Mouse (Mus musculus): ENCODE data around the gene Igfbp4. TPM values are rescaled to one million over a fixed set of nuclear protein-coding genes. Genes with fewer than 3 reads are reported as not detected.

Gene Igfbp4
- polyA plus RNA-seq, 1 experiment from 2014 or later, result 467 TPM

DNA sequence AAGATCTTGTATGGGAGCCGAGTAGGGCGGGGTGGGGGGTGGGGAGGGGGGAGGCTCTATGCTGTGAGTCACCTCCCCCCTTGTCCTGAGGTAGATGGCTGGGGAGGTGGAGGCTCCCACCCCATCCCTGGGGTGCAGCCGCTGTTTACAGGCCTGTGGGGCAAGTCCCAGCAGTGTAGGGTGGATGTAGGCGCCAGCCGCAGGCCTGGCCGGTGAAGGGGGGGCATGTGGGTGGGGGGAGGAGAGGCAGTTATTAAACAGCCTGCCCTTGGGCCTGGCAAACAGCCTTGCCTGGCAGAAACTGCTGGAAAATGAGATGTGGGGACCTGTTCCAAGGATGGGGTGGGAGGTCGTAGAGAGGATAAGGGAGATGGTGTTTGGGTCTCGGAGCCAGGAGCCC, 41.1 kb downstream of the Igfbp4 start:
- Histone ChIP-seq H3K27ac (ENCODE audit: low read depth) (no peak overlapping the region), H3K4me1 (replicated peaks; ENCODE audit: control insufficient read depth, insufficient read depth, low read length) (0 out of 2 replicates have a peak, but pooled peaks cover 9% of the 10 kb centered on the region), H3K4me2 (ENCODE audit: low read length) (no peak overlapping the region), H3K9me3 (ENCODE audit: control insufficient read depth, low read length) (no peaks in the 10 kb centered on the region), H3K9ac (ENCODE audit: low read length) (no peak overlapping the region), H3K4me3 (ENCODE audit: low read depth, low read length) (no peak overlapping the region), H3K36me3 (ENCODE audit: control insufficient read depth, insufficient read depth, low read length) (no peaks in the 10 kb centered on the region), H3K27me3 (replicated peaks; ENCODE audit: control insufficient read depth, insufficient read depth, low read length) (no peaks in the 10 kb centered on the region)
- WGBS, result 48% methylated on average over 8 of the region's 8 CpGs
- DNase-seq (ENCODE audit: low spot score) (no peak), ATAC-seq (replicated peaks; ENCODE audit: low FRiP score, low TSS enrichment, low read depth) (no peak)

DNA sequence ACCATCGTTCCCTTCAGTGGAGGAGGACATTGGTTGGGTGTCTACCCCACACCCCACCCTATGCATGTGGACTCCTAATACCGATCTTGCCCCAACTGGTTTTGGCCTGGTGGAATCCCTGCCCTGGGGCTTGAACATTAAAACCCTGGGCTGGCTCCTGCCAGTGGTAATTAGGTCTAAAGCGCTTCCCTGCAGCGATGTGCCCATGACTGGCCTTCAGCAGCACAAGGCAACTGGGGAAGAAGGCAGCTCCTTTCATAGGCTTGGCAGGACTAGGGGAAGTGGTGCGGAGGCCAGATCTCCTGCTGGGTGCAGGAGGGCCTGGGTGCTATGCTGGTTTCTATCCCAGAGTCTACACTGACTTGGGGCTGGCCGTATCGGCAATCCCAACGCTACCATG, 42.5 kb downstream of the Igfbp4 start:
- Histone ChIP-seq H3K36me3 (ENCODE audit: control insufficient read depth, insufficient read depth, low read length) (no peaks in the 10 kb centered on the region), H3K4me1 (replicated peaks; ENCODE audit: control insufficient read depth, insufficient read depth, low read length) (0 out of 2 replicates have a peak, but pooled peaks cover 5% of the 10 kb centered on the region), H3K27ac (ENCODE audit: low read depth) (no peak overlapping the region), H3K27me3 (replicated peaks; ENCODE audit: control insufficient read depth, insufficient read depth, low read length) (no peaks in the 10 kb centered on the region), H3K4me2 (ENCODE audit: low read length) (no peak overlapping the region), H3K9me3 (ENCODE audit: control insufficient read depth, low read length) (no peaks in the 10 kb centered on the region), H3K4me3 (ENCODE audit: low read depth, low read length) (no peak overlapping the region), H3K9ac (ENCODE audit: low read length) (no peak overlapping the region)
- no peak for DNase-seq (ENCODE audit: low spot score)
- WGBS, result 94% methylated on average over 8 of the region's 8 CpGs
- ATAC-seq (replicated peaks; ENCODE audit: low FRiP score, low TSS enrichment, low read depth), result no peak

DNA sequence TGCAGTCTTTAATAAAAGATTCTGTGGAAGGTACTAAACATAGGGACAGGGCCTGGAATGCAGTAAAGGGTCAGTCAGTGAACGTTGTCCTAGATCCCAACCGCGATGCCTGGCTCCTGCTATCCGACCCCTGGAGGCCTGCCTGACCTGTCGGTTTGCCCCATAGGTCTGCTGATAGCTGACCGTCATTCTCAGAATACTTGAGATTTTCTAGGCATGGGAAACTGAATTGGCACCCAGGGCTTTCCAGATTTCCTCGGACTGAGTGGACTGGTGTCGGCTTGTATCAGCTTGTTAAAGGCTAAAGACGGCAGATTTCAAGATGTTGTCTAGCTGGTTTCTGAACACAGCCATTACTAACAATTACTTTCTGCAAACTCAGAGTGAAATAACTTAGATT, 43.3 kb downstream of the Igfbp4 start:
- Histone ChIP-seq H3K27me3 (replicated peaks; ENCODE audit: control insufficient read depth, insufficient read depth, low read length) (no peaks in the 10 kb centered on the region), H3K4me3 (ENCODE audit: low read depth, low read length) (no peak overlapping the region), H3K9me3 (ENCODE audit: control insufficient read depth, low read length) (no peaks in the 10 kb centered on the region), H3K9ac (ENCODE audit: low read length) (no peak overlapping the region), H3K4me2 (ENCODE audit: low read length) (no peak overlapping the region), H3K27ac (ENCODE audit: low read depth) (no peak overlapping the region), H3K36me3 (ENCODE audit: control insufficient read depth, insufficient read depth, low read length) (no peaks in the 10 kb centered on the region), H3K4me1 (replicated peaks; ENCODE audit: control insufficient read depth, insufficient read depth, low read length) (0 out of 2 replicates have a peak, but pooled peaks cover 3% of the 10 kb centered on the region)
- 68% methylated on average over 9 of the region's 9 CpGs for WGBS
- ATAC-seq (replicated peaks; ENCODE audit: low FRiP score, low TSS enrichment, low read depth) (no peak), DNase-seq (ENCODE audit: low spot score) (no peak)

DNA sequence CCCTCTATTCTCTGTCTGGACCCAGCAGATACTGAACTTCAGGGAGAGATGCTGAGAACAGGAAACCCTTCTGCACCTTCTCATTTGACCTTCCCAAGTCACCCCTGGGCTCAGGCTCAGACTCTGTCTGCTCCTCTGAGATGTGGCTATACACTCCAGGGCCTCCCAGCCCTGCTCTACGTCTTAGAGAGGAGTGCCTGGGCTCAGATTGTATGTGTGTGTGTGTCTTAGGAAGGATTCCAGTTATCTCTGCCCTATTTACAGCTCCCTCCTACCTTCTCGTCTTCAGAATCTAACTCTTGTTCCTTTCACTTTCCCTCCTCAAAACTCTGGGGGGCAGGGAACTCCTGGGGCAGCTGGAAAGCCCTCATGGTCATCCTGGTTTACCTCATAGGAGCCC, 47.4 kb downstream of the Igfbp4 start:
- H3K9ac ChIP-seq (ENCODE audit: low read length), result no peak overlapping the region
- no peaks in the 10 kb centered on the region for H3K36me3 ChIP-seq (ENCODE audit: control insufficient read depth, insufficient read depth, low read length)
- 0 out of 2 replicates have a peak overlapping the region, but pooled peaks have one; percentile 0 for H3K4me2 ChIP-seq (ENCODE audit: low read length)
- no peaks in the 10 kb centered on the region for H3K27me3 ChIP-seq (replicated peaks; ENCODE audit: control insufficient read depth, insufficient read depth, low read length)
- H3K4me1 ChIP-seq (replicated peaks; ENCODE audit: control insufficient read depth, insufficient read depth, low read length), result no peaks in the 10 kb centered on the region; the same call in 1 of the 2 replicates
- H3K4me3 ChIP-seq (ENCODE audit: low read depth, low read length), result no peak overlapping the region
- H3K9me3 ChIP-seq (ENCODE audit: control insufficient read depth, low read length), result no peaks in the 10 kb centered on the region
- no peak overlapping the region for H3K27ac ChIP-seq (ENCODE audit: low read depth)
- ATAC-seq (replicated peaks; ENCODE audit: low FRiP score, low TSS enrichment, low read depth) (no peak), DNase-seq (ENCODE audit: low spot score) (no peak)
- 25% methylated on average over 2 of the region's 2 CpGs for WGBS

DNA sequence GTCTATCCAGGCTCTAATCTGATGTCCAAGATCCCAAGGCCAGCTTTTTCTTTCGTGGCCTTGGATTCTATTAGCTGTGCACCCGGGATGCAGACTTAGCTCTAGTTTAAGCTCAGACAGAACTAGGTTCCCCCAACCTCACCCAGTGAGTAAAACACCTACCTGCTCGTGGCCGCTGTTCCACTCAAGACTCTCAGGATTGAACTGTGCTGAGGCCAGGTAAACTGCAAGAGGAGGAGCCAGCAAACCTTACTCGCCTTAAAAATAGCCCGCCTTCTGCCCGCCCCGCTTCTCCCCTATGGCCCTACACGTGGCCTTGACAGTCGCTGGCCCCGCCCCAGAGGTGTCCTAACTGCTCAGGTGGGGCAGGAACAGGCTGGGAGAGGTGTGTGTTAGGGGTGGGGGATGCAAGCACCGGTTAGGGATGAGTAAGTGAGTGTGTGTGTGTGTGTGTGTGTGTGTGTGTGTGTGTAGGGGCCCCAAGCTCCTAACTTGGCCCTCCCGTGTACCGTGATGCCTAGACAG, 48.1 kb downstream of the Igfbp4 start, which contains the start of gene Tns4:
TSS of gene Tns4 (minus strand) at position 230 of the 525 bp plus-strand sequence.
- Histone ChIP-seq H3K4me3 (ENCODE audit: low read depth, low read length) (no peak within 1 kb of the TSS), H3K27me3 (replicated peaks; ENCODE audit: control insufficient read depth, insufficient read depth, low read length) (no peaks in the 10 kb centered on the region), H3K9me3 (ENCODE audit: control insufficient read depth, low read length) (no peaks in the 10 kb centered on the region), H3K9ac (ENCODE audit: low read length) (no peak within 1 kb of the TSS), H3K4me2 (ENCODE audit: low read length) (0 out of 2 replicates have a peak within 1 kb of the TSS, but pooled peaks have one; percentile 0), H3K4me1 (replicated peaks; ENCODE audit: control insufficient read depth, insufficient read depth, low read length) (no peaks in the 10 kb centered on the region; the same call in 1 of the 2 replicates), H3K36me3 (ENCODE audit: control insufficient read depth, insufficient read depth, low read length) (no peaks in the 10 kb centered on the region), H3K27ac (ENCODE audit: low read depth) (no peak within 1 kb of the TSS)
- ATAC-seq (replicated peaks; ENCODE audit: low FRiP score, low TSS enrichment, low read depth), result peak; percentile 74; the same call in 1 of the 2 replicates
- no peak for DNase-seq (ENCODE audit: low spot score)
- 50% methylated on average over 14 of the region's 14 CpGs for WGBS

DNA sequence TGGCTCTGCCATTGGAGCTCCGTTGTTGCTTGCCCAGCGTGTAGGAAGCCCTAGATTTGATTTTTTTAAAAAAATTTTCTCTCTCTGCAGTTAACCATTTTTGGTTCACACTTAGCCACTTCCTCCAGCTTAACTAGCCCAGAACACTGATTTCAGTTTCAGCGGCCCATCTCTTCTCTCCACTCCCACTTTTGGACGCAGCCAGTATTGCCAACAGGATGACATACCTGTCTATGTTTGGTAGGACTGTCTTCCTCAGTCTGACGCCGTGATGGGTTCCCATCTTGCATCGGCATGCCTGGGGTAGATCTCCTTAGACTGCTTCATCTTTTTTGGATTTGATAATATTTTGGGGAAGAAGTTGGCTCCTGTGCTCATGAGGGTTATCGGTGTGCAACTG, 49.3 kb downstream of the Igfbp4 start:
- 92% methylated on average over 8 of the region's 8 CpGs for WGBS
- peaks cover 3% of the 10 kb centered on the region; the same call in 1 of the 2 replicates for H3K9me3 ChIP-seq (ENCODE audit: control insufficient read depth, low read length)
- no peaks in the 10 kb centered on the region for H3K36me3 ChIP-seq (ENCODE audit: control insufficient read depth, insufficient read depth, low read length)
- no peak overlapping the region for H3K4me2 ChIP-seq (ENCODE audit: low read length)
- no peaks in the 10 kb centered on the region for H3K27me3 ChIP-seq (replicated peaks; ENCODE audit: control insufficient read depth, insufficient read depth, low read length)
- DNase-seq (ENCODE audit: low spot score) (no peak), ATAC-seq (replicated peaks; ENCODE audit: low FRiP score, low TSS enrichment, low read depth) (no peak)
- no peak overlapping the region for H3K9ac ChIP-seq (ENCODE audit: low read length)
- H3K4me3 ChIP-seq (ENCODE audit: low read depth, low read length), result no peak overlapping the region
- H3K27ac ChIP-seq (ENCODE audit: low read depth), result no peak overlapping the region
- H3K4me1 ChIP-seq (replicated peaks; ENCODE audit: control insufficient read depth, insufficient read depth, low read length), result peaks cover 4% of the 10 kb centered on the region; the same call in 1 of the 2 replicates

DNA sequence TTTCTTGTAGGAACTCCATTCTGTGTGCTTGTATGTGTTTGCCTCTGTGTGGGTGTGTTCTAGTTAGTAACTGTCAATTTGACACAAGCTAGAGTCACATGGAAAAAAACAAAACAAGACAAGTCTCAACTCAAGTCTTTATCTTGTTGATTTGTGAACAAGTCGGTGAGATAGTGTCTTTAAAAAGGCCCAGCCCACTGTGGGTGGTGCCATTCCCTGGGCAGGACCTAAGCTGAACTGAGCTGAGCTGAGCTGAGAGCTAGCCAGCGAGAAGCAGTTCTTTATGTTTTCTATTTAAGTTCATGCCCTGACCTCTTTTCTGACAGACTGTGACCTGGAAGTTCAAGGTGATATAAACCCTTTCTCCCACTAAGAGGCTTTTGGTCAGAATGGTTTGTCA, 50.6 kb downstream of the Igfbp4 start:
- peaks cover 3% of the 10 kb centered on the region; the same call in 1 of the 2 replicates for H3K9me3 ChIP-seq (ENCODE audit: control insufficient read depth, low read length)
- H3K36me3 ChIP-seq (ENCODE audit: control insufficient read depth, insufficient read depth, low read length), result no peaks in the 10 kb centered on the region
- H3K27me3 ChIP-seq (replicated peaks; ENCODE audit: control insufficient read depth, insufficient read depth, low read length), result no peaks in the 10 kb centered on the region
- ATAC-seq (replicated peaks; ENCODE audit: low FRiP score, low TSS enrichment, low read depth) (no peak), DNase-seq (ENCODE audit: low spot score) (no peak)
- H3K4me3 ChIP-seq (ENCODE audit: low read depth, low read length), result no peak overlapping the region
- WGBS, result 60% methylated on average over 2 of the region's 2 CpGs
- H3K27ac ChIP-seq (ENCODE audit: low read depth), result no peak overlapping the region
- H3K9ac ChIP-seq (ENCODE audit: low read length), result no peak overlapping the region
- H3K4me2 ChIP-seq (ENCODE audit: low read length), result no peak overlapping the region
- H3K4me1 ChIP-seq (replicated peaks; ENCODE audit: control insufficient read depth, insufficient read depth, low read length), result peaks cover 4% of the 10 kb centered on the region; the same call in 1 of the 2 replicates

DNA sequence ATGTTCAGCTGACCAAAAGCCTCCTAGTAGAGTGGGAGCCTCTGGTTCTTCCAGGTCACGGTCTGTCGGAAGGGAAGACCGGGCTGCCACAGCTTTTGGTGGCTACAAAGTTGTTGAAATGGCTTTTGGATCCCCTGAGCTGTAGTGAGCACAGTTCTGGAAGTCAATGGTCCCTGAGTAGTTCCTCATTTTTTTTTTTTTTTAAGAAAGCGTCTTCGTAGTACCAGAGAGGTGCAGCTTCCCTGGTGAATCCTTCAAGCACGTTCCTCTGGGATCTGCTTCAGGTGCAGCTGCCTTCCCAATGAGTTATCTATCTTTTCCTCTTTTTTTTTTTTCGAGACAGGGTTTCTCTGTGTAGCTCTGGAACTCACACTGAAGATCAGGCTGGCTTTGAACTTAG, 52.7 kb downstream of the Igfbp4 start:
- H3K4me3 ChIP-seq (ENCODE audit: low read depth, low read length), result no peak overlapping the region
- H3K4me1 ChIP-seq (replicated peaks; ENCODE audit: control insufficient read depth, insufficient read depth, low read length), result peaks cover 4% of the 10 kb centered on the region; the same call in 1 of the 2 replicates
- no peaks in the 10 kb centered on the region for H3K36me3 ChIP-seq (ENCODE audit: control insufficient read depth, insufficient read depth, low read length)
- 80% methylated on average over 7 of the region's 7 CpGs for WGBS
- H3K9ac ChIP-seq (ENCODE audit: low read length), result no peak overlapping the region
- no peak for DNase-seq (ENCODE audit: low spot score)
- peaks cover 3% of the 10 kb centered on the region; the same call in 1 of the 2 replicates for H3K9me3 ChIP-seq (ENCODE audit: control insufficient read depth, low read length)
- no peak overlapping the region for H3K27ac ChIP-seq (ENCODE audit: low read depth)
- no peak overlapping the region for H3K4me2 ChIP-seq (ENCODE audit: low read length)
- no peak for ATAC-seq (replicated peaks; ENCODE audit: low FRiP score, low TSS enrichment, low read depth)
- H3K27me3 ChIP-seq (replicated peaks; ENCODE audit: control insufficient read depth, insufficient read depth, low read length), result no peaks in the 10 kb centered on the region

Measured in intestine, embryonic 14.5 days (tissue).